Mouse (Mus musculus) hindbrain, embryonic 11.5 days (tissue): ENCODE data around the gene Gab2. TPM values are rescaled to one million over a fixed set of nuclear protein-coding genes. Genes with fewer than 3 reads are reported as not detected.

Source experiments
- ATAC-seq: fragments of 200-750 bp; cut with Nextera tagmentation; 2 replicates; pipeline ENCODE4 v1.8.0; 2017; ENCODE audit warnings: mild to moderate bottlenecking, moderate TSS enrichment, moderate library complexity; ENCODE audit not compliant: low FRiP score
- DNase-seq: peaks from one replicate; pipeline ENCODE4 v3.0.0-alpha.2; 2015; ENCODE audit warnings: low spot score
- H3K27ac ChIP-seq: fragments of 300-500 bp; sonication (generic); 2 replicates; pipeline ENCODE4 v1.5.1; 2014; ENCODE audit warnings: mild to moderate bottlenecking, low read depth, low read length
- H3K27me3 ChIP-seq: fragments of 300-500 bp; sonication (generic); 2 replicates; pipeline ENCODE4 v1.6.1; 2014; ENCODE audit warnings: mild to moderate bottlenecking, low read length, moderate library complexity, mixed read lengths; ENCODE audit not compliant: control insufficient read depth, insufficient read depth
- H3K36me3 ChIP-seq: fragments of 300-500 bp; sonication (generic); 2 replicates; pipeline ENCODE4 v1.6.1; 2014; ENCODE audit warnings: mild to moderate bottlenecking, low read length, moderate library complexity, mixed read lengths; ENCODE audit not compliant: control insufficient read depth, insufficient read depth
- H3K4me1 ChIP-seq: fragments of 300-500 bp; sonication (generic); replicated peaks from 2 replicates; pipeline ENCODE4 v1.6.1; 2014; ENCODE audit warnings: low read length, mixed read lengths; ENCODE audit not compliant: control insufficient read depth, insufficient read depth
- H3K4me2 ChIP-seq: fragments of 300-500 bp; sonication (generic); replicated peaks from 2 replicates; pipeline ENCODE4 v1.6.1; 2014; ENCODE audit warnings: mild to moderate bottlenecking, low read depth, low read length
- H3K4me3 ChIP-seq: fragments of 300-500 bp; sonication (generic); 2 replicates; pipeline ENCODE4 v1.5.1; 2014; ENCODE audit warnings: low read depth, low read length
- H3K9ac ChIP-seq: fragments of 300-500 bp; sonication (generic); 2 replicates; pipeline ENCODE4 v1.6.1; 2014; ENCODE audit warnings: low read depth, low read length
- H3K9me3 ChIP-seq: fragments of 300-500 bp; sonication (generic); 2 replicates; pipeline ENCODE4 v1.6.1; 2016; ENCODE audit warnings: low read length; ENCODE audit not compliant: control insufficient read depth
- WGBS: fragments of 180-500 bp; shearing (Covaris S2); extraction: QIAGEN DNeasy Blood & Tissue Kit; methylation state at CpG from one replicate; pipeline ENCODE4 v1.1.7; 2014; 5-methylcytosine and 5-hydroxymethylcytosine counted together
- polyA plus RNA-seq: library from polyadenylated mRNA; unstranded; fragments of >200 nt; fragmentation: Nextera tagmentation; extraction: Ambion mirVana; gene quantifications from 2 replicates; pipeline ENCODE4 v1.2.1, GENCODE M21; 2014

Gab2 gene
- polyA plus RNA-seq, 1 experiment from 2014 or later, result 8.1 TPM

DNA sequence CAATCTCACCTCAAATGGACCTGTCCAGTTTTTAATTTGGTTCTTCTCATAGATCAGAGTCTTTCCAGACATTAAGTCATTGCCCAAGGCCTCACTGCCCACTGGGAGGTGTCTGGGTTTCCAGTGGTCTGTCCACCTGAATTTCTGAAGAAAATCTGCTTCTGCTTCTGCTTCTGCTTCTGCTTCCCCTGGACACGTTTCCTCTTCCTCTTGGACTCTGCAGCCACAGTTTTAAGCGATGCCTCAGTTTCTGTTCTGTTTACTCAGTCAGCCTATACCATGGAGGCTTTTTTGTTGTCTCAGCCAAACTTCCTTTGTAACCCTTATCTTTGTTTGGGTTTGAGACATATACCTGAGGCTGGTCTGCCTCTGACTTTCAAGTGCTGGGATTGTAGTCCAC lies 170.3 kb downstream of the Gab2 start:
- H3K9me3 ChIP-seq, result no peaks in the 10 kb centered on the region
- H3K36me3 ChIP-seq, result no peaks in the 10 kb centered on the region
- H3K27me3 ChIP-seq, result no peaks in the 10 kb centered on the region
- no peak for ATAC-seq
- no peak overlapping the region for H3K4me3 ChIP-seq
- H3K4me2 ChIP-seq, result no peak overlapping the region
- 85% methylated on average over 2 of the region's 2 CpGs for WGBS
- no peak overlapping the region for H3K9ac ChIP-seq
- no peak overlapping the region for H3K27ac ChIP-seq
- no peaks in the 10 kb centered on the region for H3K4me1 ChIP-seq
- no peak for DNase-seq

DNA sequence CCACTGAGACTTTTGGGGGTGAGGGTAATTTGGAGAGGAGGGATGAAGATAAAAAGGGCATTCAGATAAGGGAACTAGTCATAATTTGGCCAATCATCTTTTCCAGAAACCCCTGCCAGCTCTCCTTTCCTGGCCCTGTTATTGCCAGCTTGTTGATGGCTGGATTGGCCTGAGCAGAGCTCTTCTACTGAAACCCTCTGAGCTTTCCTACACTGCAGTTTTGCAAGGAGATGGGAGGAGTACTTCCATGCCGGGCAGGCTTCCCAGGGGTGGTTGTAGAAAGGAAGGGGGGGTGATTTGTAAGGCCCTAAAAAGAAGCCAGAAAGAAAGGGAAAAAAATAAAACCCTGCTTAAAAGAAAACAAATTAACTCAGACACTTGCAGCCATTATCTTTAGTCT lies 181.2 kb downstream of the Gab2 start:
- no peaks in the 10 kb centered on the region for H3K36me3 ChIP-seq
- H3K9ac ChIP-seq, result no peak overlapping the region
- no peak for DNase-seq
- H3K9me3 ChIP-seq, result no peaks in the 10 kb centered on the region
- ATAC-seq, result no peak
- H3K4me1 ChIP-seq, result no peaks in the 10 kb centered on the region
- no peak overlapping the region for H3K4me2 ChIP-seq
- no peaks in the 10 kb centered on the region for H3K27me3 ChIP-seq
- WGBS, result 58% methylated on average over 1 of the region's 1 CpGs
- no peak overlapping the region for H3K4me3 ChIP-seq
- no peak overlapping the region for H3K27ac ChIP-seq

DNA sequence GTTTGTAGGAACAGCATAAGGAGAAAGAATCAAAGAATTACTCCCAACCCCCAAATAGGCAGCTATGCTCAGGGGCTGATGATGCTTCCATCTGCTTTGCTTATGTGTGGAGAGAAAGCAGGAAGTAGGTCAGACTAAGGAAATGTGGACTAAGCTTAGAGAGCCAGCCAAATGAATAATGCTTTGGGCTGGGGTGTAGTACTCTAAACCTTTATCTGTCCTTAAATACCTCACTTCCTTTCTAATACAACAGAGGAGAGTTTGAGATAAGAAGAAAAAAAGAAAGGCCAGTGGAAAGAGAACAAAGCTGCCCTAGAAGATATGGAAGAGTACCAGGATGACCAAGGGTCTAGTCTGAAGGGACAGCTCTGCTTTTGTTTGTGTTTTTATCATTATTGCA lies 189.0 kb downstream of the Gab2 start:
- no peak for ATAC-seq
- Histone ChIP-seq H3K36me3 (no peaks in the 10 kb centered on the region), H3K9me3 (no peaks in the 10 kb centered on the region), H3K4me1 (no peaks in the 10 kb centered on the region), H3K9ac (no peak overlapping the region), H3K4me3 (no peak overlapping the region), H3K27ac (no peak overlapping the region), H3K27me3 (no peaks in the 10 kb centered on the region), H3K4me2 (no peak overlapping the region)
- no peak for DNase-seq

DNA sequence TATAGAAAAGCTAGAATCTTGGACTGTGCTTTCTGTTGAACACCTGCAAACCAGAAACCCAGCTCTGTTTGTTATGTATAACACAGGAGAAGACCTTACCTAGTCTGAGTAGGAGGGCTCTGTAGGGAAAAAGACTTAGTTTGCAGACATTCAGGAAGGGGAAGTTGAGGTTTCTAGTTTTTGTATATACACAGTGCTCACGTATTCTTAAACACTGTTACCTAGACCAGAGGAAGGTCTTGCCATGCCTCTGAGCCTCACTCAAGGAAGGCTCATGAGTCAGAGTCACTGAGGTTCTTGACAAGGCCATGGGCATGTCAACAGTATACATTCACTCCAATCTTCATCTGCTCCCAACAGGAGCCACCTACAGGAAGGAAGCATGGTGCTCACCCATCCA lies 189.7 kb downstream of the Gab2 start:
- WGBS, result 96% methylated on average over 1 of the region's 1 CpGs
- DNase-seq (no peak), ATAC-seq (no peak)
- Histone ChIP-seq H3K27ac (no peak overlapping the region), H3K4me2 (no peak overlapping the region), H3K9ac (no peak overlapping the region), H3K9me3 (no peaks in the 10 kb centered on the region), H3K27me3 (no peaks in the 10 kb centered on the region), H3K36me3 (no peaks in the 10 kb centered on the region), H3K4me3 (no peak overlapping the region), H3K4me1 (no peaks in the 10 kb centered on the region)

- no peak for DNase-seq
- H3K9me3 ChIP-seq, result no peaks in the 10 kb centered on the region
- no peak overlapping the region for H3K27ac ChIP-seq
- no peaks in the 10 kb centered on the region for H3K36me3 ChIP-seq
- H3K9ac ChIP-seq, result no peak overlapping the region
- 66% methylated on average over 2 of the region's 2 CpGs for WGBS
- no peak overlapping the region for H3K4me3 ChIP-seq
- H3K4me1 ChIP-seq, result no peaks in the 10 kb centered on the region
- no peaks in the 10 kb centered on the region for H3K27me3 ChIP-seq
- ATAC-seq, result no peak
- no peak overlapping the region for H3K4me2 ChIP-seq
These were observed 215.6 kb downstream of the Gab2 start for GRCm38 (mm10) chr7:97296986-97297385.

DNA sequence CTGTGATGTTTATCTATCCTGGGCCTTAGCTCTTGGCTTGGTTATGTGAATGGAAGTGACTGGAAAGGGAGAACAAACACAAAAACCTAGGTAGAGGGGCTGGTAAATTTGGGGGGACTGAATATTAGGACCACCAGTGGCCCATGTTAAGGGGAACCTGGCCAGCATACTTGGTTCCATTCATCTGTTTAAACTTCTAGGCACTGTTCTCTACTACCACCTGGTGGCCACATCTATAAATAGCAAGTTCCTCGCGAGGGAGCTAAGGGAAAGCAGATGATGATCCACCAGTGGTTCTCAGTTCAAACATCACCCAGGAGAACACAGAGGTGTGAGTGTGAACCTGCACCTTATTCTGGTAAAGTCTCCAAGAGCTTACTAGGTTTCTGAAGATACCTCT lies 216.1 kb downstream of the Gab2 start:
- H3K27ac ChIP-seq, result no peak overlapping the region
- no peak; the same call in 1 of the 2 replicates for ATAC-seq
- peak; percentile 79 for DNase-seq
- no peak overlapping the region for H3K4me2 ChIP-seq
- H3K36me3 ChIP-seq, result no peaks in the 10 kb centered on the region
- H3K4me1 ChIP-seq, result no peaks in the 10 kb centered on the region
- no peaks in the 10 kb centered on the region for H3K27me3 ChIP-seq
- 2% methylated on average over 2 of the region's 2 CpGs for WGBS
- no peaks in the 10 kb centered on the region for H3K9me3 ChIP-seq
- no peak overlapping the region for H3K9ac ChIP-seq
- H3K4me3 ChIP-seq, result no peak overlapping the region

DNA sequence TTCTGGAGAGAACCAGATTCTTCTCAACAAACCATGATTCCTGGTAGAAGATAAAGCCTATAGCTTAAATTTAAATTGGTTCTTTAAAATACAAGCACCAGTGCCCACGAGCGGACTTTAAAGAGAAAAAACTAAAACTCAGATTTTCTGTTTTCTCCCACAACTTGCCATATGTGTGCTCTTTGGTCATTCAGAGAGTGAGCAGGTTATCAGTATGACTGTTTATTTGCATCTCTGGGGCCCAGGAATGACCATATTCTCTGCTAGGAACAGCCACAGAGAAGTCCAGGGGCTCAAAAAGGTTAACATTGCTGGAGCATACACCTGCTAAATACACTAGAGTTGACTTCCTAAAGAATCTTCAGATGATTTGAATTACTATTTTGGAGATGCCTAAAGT lies 216.9 kb downstream of the Gab2 start:
- no peak for DNase-seq

GRCm38 (mm10) chr7:97298943-97299342 lies 217.6 kb downstream of the Gab2 start:
- Histone ChIP-seq H3K9ac (no peak overlapping the region), H3K4me2 (no peak overlapping the region), H3K4me3 (no peak overlapping the region), H3K9me3 (no peaks in the 10 kb centered on the region), H3K27ac (no peak overlapping the region), H3K27me3 (no peaks in the 10 kb centered on the region), H3K36me3 (no peaks in the 10 kb centered on the region), H3K4me1 (no peaks in the 10 kb centered on the region)
- 82% methylated on average over 6 of the region's 6 CpGs for WGBS
- DNase-seq (no peak), ATAC-seq (no peak)

More for the DNA sequence above, 216.9 kb downstream of the Gab2 start:
- no peak overlapping the region for H3K27ac ChIP-seq
- no peaks in the 10 kb centered on the region for H3K4me1 ChIP-seq
- no peak overlapping the region for H3K9ac ChIP-seq
- ATAC-seq, result no peak
- no peaks in the 10 kb centered on the region for H3K27me3 ChIP-seq
- no peak overlapping the region for H3K4me3 ChIP-seq
- 90% methylated on average over 2 of the region's 2 CpGs for WGBS
- no peaks in the 10 kb centered on the region for H3K36me3 ChIP-seq
- H3K9me3 ChIP-seq, result no peaks in the 10 kb centered on the region
- no peak overlapping the region for H3K4me2 ChIP-seq

- DNase-seq, result no peak
- H3K4me1 ChIP-seq, result no peaks in the 10 kb centered on the region
These were observed 219.5 kb downstream of the Gab2 start for GRCm38 (mm10) chr7:97300914-97301313.

More at GRCm38 (mm10) chr7:97300914-97301313, 219.5 kb downstream of the Gab2 start:
- H3K9ac ChIP-seq, result no peak overlapping the region
- no peaks in the 10 kb centered on the region for H3K36me3 ChIP-seq
- ATAC-seq, result no peak
- H3K9me3 ChIP-seq, result no peaks in the 10 kb centered on the region
- WGBS, result 86% methylated on average over 2 of the region's 2 CpGs
- no peaks in the 10 kb centered on the region for H3K27me3 ChIP-seq
- no peak overlapping the region for H3K27ac ChIP-seq
- no peak overlapping the region for H3K4me2 ChIP-seq
- H3K4me3 ChIP-seq, result no peak overlapping the region
